Mouse (Mus musculus): ENCODE results near the gene Map9. TPM values are rescaled to one million over a fixed set of nuclear protein-coding genes. Genes with fewer than 3 reads are reported as not detected.
"Not testable (repeated sequence)": the region's sequence is repeated elsewhere in the genome, so short reads cannot be mapped to it uniquely, and the experiment has no call there.

Map9 gene
- polyA plus RNA-seq, 1 experiment from 2014 or later: 9.6 TPM

- in situ Hi-C loops (cut with MboI; ENCODE audit: low pct_unique_long_range_greater_than_20kb): loop anchor here (5.0 kb wide), 1 partner anchor 316 kb away; no protein-coding TSS in a partner anchor
- DNase-seq (ENCODE audit: low read depth, low spot score): no peak
- peaks cover 27% of the 10 kb centered on the region for H3K27me3 ChIP-seq
- ATAC-seq: no peak
- ChIA-PET POLR2A (no interaction called here), CTCF (interaction anchor here (1.0 kb wide), 1 partner anchor 10 kb away, joined by 3 read pairs; no protein-coding TSS in a partner anchor)
- TF ChIP-seq CTCF (IDR thresholded peaks at IDR 0.05): no peak
Observed at GRCm38 (mm10) chr3:82406336-82406735, 48.5 kb downstream of the Map9 start.

GRCm38 (mm10) chr3:82407432-82407831, 49.6 kb downstream of the Map9 start:
- ChIA-PET POLR2A (no interaction called here), CTCF (no interaction called here)
- ATAC-seq: no peak
- TF ChIP-seq CTCF (IDR thresholded peaks at IDR 0.05): peak; percentile 61
- H3K27me3 ChIP-seq: peaks cover 27% of the 10 kb centered on the region
- in situ Hi-C loops (cut with MboI; ENCODE audit: low pct_unique_long_range_greater_than_20kb): loop anchor here (5.0 kb wide), 1 partner anchor 315 kb away; no protein-coding TSS in a partner anchor
- no peak for DNase-seq (ENCODE audit: low read depth, low spot score)

GRCm38 (mm10) chr3:82412397-82412796, 54.6 kb downstream of the Map9 start:
- in situ Hi-C loops (cut with MboI; ENCODE audit: low pct_unique_long_range_greater_than_20kb): no loop called here
- peak; percentile 22 for TF ChIP-seq CTCF (IDR thresholded peaks at IDR 0.05)
- DNase-seq (ENCODE audit: low read depth, low spot score) (peak; percentile 30), ATAC-seq (no peak)
- ChIA-PET POLR2A (no interaction called here), CTCF (interaction anchor here (1.0 kb wide), 1 partner anchor 23 kb away, joined by 3 read pairs; no protein-coding TSS in a partner anchor)
- H3K27me3 ChIP-seq: peaks cover 8% of the 10 kb centered on the region

GRCm38 (mm10) chr3:82417958-82418357, 60.1 kb downstream of the Map9 start:
- ChIA-PET POLR2A (no interaction called here), CTCF (no interaction called here)
- ATAC-seq: no peak
- TF ChIP-seq CTCF (IDR thresholded peaks at IDR 0.05): no peak
- no peak for DNase-seq (ENCODE audit: low read depth, low spot score)
- no peaks in the 10 kb centered on the region for H3K27me3 ChIP-seq
- in situ Hi-C loops (cut with MboI; ENCODE audit: low pct_unique_long_range_greater_than_20kb): no loop called here

- in situ Hi-C loops (cut with MboI; ENCODE audit: low pct_unique_long_range_greater_than_20kb): no loop called here
- ATAC-seq (no peak), DNase-seq (ENCODE audit: low read depth, low spot score) (no peak)
- TF ChIP-seq CTCF (IDR thresholded peaks at IDR 0.05): no peak
- CTCF ChIA-PET: interaction anchor here (1.3 kb wide), 1 partner anchor 9 kb away, joined by 3 read pairs; no protein-coding TSS in a partner anchor
- peaks cover 12% of the 10 kb centered on the region for H3K27me3 ChIP-seq
- POLR2A ChIA-PET: no interaction called here
Observed at GRCm38 (mm10) chr3:82435351-82435750, 77.5 kb downstream of the Map9 start.

GRCm38 (mm10) chr3:82440976-82441375, 83.1 kb downstream of the Map9 start:
- ATAC-seq: no peak
- TF ChIP-seq CTCF (IDR thresholded peaks at IDR 0.05): no peak
- ChIA-PET CTCF (no interaction called here), POLR2A (no interaction called here)
- in situ Hi-C loops (cut with MboI; ENCODE audit: low pct_unique_long_range_greater_than_20kb): no loop called here
- no peaks in the 10 kb centered on the region for H3K27me3 ChIP-seq
- DNase-seq (ENCODE audit: low read depth, low spot score): no peak

- in situ Hi-C loops (cut with MboI; ENCODE audit: low pct_unique_long_range_greater_than_20kb); H3K27me3 ChIP-seq; ATAC-seq; DNase-seq (ENCODE audit: low read depth, low spot score); POLR2A ChIA-PET; CTCF ChIA-PET: not testable (repeated sequence)
Observed at GRCm38 (mm10) chr3:82441601-82442000, 83.8 kb downstream of the Map9 start.

Other genes starting within 250 kb of the Map9 start
- gene Gucy1a1, start 212.3 kb upstream of the Map9 start, polyA plus RNA-seq (2021): not detected
- 1.6 TPM for gene Npy2r, start 190.0 kb downstream of the Map9 start, polyA plus RNA-seq (2021)

All from Patski (cell line).